Mouse (Mus musculus): Measurements from ENCODE around the gene Sun1.

Sun1 gene

GRCm38 (mm10) chr5:139251736-139252080 lies 51.3 kb downstream of the Sun1 start:
- no peak for DNase-seq (ENCODE audit: low spot score)

GRCm38 (mm10) chr5:139252081-139252909 lies 51.9 kb downstream of the Sun1 start, which contains the start of gene Get4:
Get4 (plus strand) TSS chr5:139252324.
- peak; percentile 96 for DNase-seq (ENCODE audit: low spot score)

GRCm38 (mm10) chr5:139252910-139253245 lies 52.4 kb downstream of the Sun1 start:
- DNase-seq (ENCODE audit: low spot score): no peak

GRCm38 (mm10) chr5:139253301-139253741 lies 52.9 kb downstream of the Sun1 start:
- DNase-seq (ENCODE audit: low spot score): peak; percentile 19

GRCm38 (mm10) chr5:139254938-139255337 lies 54.5 kb downstream of the Sun1 start:
- no peak for DNase-seq (ENCODE audit: low spot score)

GRCm38 (mm10) chr5:139255777-139256176 lies 55.3 kb downstream of the Sun1 start:
- no peak for DNase-seq (ENCODE audit: low spot score)

GRCm38 (mm10) chr5:139256211-139256765 lies 55.9 kb downstream of the Sun1 start:
- no peak for DNase-seq (ENCODE audit: low spot score)

GRCm38 (mm10) chr5:139257265-139257664 lies 56.8 kb downstream of the Sun1 start:
- no peak for DNase-seq (ENCODE audit: low spot score)

GRCm38 (mm10) chr5:139257818-139258217 lies 57.4 kb downstream of the Sun1 start:
- no peak for DNase-seq (ENCODE audit: low spot score)

GRCm38 (mm10) chr5:139258371-139259035 lies 58.1 kb downstream of the Sun1 start:
- no peak for DNase-seq (ENCODE audit: low spot score)

- peak; percentile 38 for DNase-seq (ENCODE audit: low spot score)
These were observed 59.4 kb downstream of the Sun1 start for GRCm38 (mm10) chr5:139259853-139260252.

GRCm38 (mm10) chr5:139261403-139261802 lies 61.0 kb downstream of the Sun1 start:
- no peak for DNase-seq (ENCODE audit: low spot score)

- no peak for DNase-seq (ENCODE audit: low spot score)
These were observed 67.2 kb downstream of the Sun1 start for GRCm38 (mm10) chr5:139267661-139268060.

- DNase-seq (ENCODE audit: low spot score): no peak
These were observed 70.5 kb downstream of the Sun1 start for GRCm38 (mm10) chr5:139270806-139271521.

GRCm38 (mm10) chr5:139271994-139272554 lies 71.6 kb downstream of the Sun1 start:
- no peak for DNase-seq (ENCODE audit: low spot score)

GRCm38 (mm10) chr5:139277287-139277686 lies 76.8 kb downstream of the Sun1 start:
- DNase-seq (ENCODE audit: low spot score): no peak

- DNase-seq (ENCODE audit: low spot score): no peak
These were observed 81.1 kb downstream of the Sun1 start for GRCm38 (mm10) chr5:139281373-139282112.

- DNase-seq (ENCODE audit: low spot score): peak; percentile 93
These were observed 81.8 kb downstream of the Sun1 start for GRCm38 (mm10) chr5:139282191-139282590.

GRCm38 (mm10) chr5:139283460-139284180 lies 83.2 kb downstream of the Sun1 start:
- DNase-seq (ENCODE audit: low spot score): no peak

GRCm38 (mm10) chr5:139285383-139286067 lies 85.1 kb downstream of the Sun1 start:
- DNase-seq (ENCODE audit: low spot score): no peak
